Mouse (Mus musculus) cerebellum, postnatal 36 days (tissue): ENCODE measurements around the gene Zfp184.

Source experiments
- DNase-seq, 2 experiments: peaks; one replicate each; pipeline ENCODE4 v3.0.0; 2021 to 2022; ENCODE audit warnings: mixed read lengths in 2 of 2

Zfp184 gene

GRCm38 (mm10) chr13:21923417-21923816 lies 21.5 kb upstream of the Zfp184 start:
- no peak for DNase-seq

- no peak for DNase-seq
These were observed 20.1 kb upstream of the Zfp184 start for GRCm38 (mm10) chr13:21924734-21925335.

GRCm38 (mm10) chr13:21930981-21931380 lies 13.9 kb upstream of the Zfp184 start:
- no peak for DNase-seq

- no peak for DNase-seq
These were observed 13.2 kb upstream of the Zfp184 start for GRCm38 (mm10) chr13:21931740-21932139.

DNA sequence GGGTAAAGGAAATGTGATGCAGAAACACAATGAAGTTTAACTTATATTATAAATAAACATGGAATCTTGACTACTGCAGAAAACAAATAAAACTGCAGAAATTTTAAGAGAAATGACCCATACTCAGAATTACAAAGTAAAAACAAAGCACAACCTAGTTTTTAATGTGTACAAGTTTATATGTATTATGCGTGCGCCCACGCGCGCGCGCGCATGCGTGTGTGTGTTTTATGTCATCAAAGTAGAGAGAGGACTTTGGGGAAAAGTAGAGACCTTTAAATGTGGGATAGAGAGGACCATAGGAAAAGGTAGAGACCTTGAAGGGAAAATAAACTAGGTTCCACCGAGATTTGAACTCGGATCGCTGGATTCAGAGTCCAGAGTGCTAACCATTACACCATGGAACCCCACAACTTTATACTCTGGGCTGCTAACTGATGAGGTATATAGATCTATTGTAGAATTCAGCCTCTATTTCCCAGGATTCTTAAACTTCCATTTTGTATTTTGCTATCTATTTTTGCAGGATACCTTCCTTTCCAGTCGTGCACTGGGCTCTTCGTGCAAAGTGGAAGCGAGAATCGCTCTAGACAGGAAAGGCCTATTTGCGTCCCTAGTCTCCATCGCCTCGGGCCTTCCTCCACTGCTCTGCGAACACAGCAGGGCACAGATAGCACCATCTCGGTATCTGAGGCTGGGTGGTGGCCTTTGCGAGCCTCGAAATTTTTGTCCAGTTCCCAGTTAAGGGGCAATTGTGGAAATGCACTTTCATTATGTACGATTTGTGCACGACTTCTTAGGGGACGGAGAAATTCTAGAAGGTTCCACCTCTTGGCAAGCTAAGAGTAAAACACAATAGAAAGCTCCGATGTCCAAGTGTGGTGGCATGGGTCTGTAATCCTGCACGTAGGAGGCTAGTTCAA lies 11.0 kb upstream of the Zfp184 start:
- no peak for DNase-seq

DNA sequence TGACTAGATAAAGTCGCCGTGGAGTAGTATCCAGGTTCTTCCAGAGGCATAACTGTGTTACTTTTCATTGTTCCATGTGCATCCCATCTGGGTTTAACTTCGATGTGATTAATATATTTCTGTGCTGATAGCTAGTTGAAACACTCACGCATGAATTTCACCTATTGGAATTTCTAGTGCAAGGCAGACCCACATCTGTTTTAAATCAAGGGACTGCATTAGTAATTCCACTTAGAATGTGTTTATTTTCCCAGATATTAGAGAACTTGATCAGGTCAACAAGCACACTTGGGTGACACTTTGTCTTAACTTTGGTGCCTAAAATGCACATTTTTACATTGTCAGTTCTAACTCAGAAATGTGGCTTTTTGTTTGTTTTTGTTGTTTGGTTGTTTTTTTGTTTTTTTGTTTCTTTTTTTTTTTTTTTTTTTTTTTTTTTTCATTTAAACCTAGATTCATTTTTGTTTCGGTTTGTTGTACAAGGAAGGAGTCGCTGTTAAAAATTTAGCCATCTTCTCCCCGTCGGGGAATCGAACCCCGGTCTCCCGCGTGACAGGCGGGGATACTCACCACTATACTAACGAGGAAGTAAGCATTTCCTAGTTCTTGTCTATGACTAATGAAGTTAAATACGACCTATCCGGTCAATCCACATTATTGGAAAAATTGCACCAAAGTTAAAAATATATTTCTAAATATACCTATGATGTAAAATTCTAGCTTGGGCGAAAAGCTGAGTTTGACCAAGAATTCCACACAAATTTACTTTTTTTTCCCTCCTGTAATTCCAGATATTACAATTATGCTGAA lies 9.7 kb upstream of the Zfp184 start:
- peak; percentile 54 to 59 for DNase-seq

- DNase-seq = no peak
These were observed 9.1 kb upstream of the Zfp184 start for GRCm38 (mm10) chr13:21935833-21936232.

- DNase-seq = peak; percentile 14 to 25
These were observed 7.9 kb upstream of the Zfp184 start for GRCm38 (mm10) chr13:21936968-21937367.

DNA sequence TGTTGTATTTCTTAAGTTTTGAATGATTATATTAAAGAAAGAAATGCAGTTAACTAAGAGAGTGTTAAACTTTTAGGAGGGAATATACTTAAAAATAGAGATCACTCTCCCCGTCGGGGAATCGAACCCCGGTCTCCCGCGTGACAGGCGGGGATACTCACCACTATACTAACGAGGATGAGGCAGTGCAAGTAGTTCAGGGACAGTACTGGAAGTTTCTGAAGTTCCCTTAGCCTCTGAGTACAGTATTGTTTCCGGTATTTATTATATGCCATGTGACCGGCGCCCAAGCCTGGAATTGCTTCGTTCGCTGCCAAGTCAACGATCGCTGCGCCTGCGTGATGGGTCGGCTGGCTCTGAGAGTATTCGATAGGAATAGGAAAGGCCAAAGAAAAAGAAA lies 4.7 kb upstream of the Zfp184 start:
- peak; percentile 78 to 87 for DNase-seq

DNA sequence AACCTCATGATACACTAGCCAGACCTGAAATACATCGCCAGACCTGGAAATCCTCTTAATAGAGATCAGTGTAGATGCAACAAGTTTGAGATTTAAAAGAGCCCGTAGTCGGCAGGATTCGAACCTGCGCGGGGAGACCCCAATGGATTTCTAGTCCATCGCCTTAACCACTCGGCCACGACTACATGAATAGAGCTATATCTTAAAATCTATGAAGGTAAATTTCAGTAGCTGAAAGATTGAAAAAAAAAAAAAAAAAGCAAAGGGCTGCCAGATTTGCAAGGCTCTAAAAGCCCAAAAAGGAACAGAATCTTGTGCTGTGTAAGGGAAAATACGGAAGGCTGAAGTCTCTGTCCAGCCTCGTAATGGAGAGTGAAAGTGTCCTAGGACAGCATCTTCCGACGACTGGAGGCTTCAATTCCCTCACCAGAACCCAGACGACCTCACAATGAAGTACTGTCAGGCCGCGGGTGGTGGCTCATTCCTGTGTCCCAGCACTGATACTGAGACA lies 4.0 kb upstream of the Zfp184 start:
- peak; percentile 82 to 92 for DNase-seq

GRCm38 (mm10) chr13:21943644-21944043 lies 1.2 kb upstream of the Zfp184 start:
- no peak for DNase-seq

- DNase-seq = no peak
These were observed 335 bp upstream of the Zfp184 start for GRCm38 (mm10) chr13:21944592-21944925.

DNA sequence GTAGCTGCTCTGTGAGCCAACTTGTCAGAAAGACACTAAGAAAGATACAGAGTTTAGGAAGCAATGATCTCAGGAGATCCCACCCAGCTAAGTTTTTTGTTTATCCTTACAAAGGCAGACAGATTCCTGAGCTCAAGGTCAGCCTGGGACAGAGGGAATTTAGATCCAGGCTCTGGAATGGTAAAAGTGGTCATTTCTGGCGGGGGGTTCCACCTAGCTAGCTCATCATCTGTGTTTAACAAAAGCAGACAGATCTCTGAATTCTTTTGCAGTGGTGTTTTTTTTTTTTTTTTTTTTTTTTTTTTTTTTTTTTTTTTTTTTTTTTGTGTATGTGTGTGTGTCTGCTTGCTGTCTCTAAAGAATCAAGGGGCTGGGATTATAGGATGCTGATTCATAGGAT lies 24.4 kb downstream of the Zfp184 start:
- DNase-seq = no peak

DNA sequence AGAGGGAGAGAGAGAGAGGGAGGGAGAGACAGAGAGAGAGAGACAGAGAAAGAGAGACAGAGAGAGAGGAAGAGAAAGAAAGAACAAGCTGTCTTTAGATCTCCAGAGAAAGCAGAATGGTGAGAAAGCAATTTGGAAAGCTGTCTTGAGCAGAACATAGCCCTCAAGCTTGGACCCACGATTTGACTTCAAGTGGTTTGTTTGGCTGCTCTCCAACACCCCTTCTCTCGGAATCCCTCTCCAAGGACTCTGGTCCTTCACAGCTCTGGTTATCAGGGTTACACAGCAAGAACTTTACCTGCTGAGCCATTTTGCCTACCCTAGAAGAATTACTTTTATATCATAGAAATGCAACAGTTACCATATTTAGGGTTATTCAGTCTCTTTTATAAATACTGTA lies 24.9 kb downstream of the Zfp184 start:
- no peak for DNase-seq

- peak in 1 of 2 experiments; percentile 33 for DNase-seq
These were observed 26.7 kb downstream of the Zfp184 start for GRCm38 (mm10) chr13:21971641-21972040.

- DNase-seq = peak; percentile 92 to 95
These were observed 29.4 kb downstream of the Zfp184 start for GRCm38 (mm10) chr13:21974221-21974725.

DNA sequence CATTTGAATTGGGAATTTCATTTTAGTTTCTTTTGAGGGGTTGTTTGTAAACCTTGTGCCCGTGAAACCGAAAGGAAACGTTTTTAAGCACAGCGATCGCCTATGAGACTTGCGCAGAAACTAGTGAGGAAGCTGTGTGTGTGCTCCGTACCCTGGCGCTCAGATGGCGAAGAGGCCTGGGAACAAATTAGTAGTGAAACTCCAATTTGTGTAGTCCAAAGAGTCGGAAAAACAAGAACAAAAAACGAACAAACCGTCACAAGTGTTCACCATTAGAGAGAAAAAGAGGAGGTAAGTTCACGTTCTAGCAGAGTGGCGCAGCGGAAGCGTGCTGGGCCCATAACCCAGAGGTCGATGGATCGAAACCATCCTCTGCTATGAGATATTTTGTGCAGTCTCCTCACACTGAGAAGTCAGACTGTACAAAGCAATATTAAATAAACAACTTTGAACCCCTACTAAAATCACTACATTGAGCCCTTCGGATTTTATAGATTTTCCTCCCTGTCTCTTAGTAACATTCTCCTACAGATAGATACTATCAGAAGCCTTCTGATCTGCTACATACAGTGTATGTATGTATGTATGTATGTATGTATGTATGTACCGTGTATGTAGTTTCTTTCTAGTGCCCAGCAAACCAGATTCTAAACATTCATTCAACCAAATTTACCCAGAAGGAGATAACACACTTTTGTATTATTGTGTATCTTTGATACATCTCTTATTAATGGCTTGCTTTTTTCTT lies 30.0 kb downstream of the Zfp184 start:
- peak; percentile 68 to 85 for DNase-seq

DNA sequence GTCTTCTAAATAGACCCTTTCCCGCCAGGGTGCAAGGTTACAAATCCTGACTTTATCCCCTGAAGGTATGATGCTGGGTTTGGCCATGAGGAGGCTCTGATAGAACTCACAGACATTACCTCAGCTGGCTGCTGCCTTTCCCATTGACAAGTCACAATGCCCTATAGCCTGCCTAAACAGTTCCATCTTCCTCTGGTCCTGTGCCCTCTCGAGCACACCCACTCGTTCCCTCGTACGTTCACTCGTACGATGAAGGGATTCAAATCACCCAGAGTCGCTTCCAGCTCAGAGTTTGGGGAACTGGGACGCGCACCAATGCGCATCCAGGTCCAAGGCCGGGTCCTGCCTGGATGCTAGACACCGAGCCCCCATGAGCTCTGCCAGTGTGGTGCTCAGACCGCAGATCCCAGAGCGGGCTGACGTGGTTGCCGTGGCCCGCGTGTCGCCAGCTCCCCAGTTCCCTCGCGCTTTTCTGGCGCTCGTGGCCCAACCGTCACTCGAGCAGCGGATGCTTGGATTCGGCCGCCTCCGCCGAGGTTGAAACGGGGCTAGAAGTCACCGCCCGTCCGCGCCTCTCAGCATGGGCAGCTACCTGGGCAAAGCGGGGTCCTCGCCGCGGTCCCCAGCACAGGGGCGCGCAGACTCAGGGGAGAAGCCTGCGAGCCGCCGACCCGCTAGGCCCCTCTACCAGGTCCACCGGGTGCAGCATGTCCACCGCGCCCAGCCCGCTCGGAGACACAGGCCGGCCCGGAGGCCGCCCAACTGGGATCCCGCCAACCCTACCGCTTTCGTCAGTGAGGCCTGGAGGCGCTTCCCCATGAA lies 36.3 kb downstream of the Zfp184 start, which contains the start of gene Pom121l2:
Pom121l2 (plus strand) TSS at position 214 of the 822 bp plus-strand sequence.
- DNase-seq = peak; percentile 49 to 51

DNA sequence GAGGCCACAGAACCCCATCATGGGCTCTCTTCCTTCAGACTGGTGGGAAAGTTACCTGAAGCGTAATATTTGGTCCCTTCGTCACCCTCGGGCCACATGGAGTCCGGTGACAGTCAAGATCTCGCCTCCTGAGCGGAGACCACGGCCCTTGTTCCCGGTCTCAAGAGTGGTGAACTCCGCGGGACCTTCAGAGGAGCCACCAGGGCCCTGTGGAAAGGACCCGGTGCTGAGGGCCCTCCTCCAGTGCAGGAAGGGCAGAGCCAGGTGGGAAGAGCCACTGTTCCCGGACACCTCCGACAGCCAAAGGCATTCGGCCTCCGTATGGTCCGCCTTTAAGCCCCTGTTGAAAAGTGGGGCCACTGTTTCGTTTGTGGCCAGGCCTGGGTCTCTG lies 36.9 kb downstream of the Zfp184 start:
- no peak for DNase-seq

DNA sequence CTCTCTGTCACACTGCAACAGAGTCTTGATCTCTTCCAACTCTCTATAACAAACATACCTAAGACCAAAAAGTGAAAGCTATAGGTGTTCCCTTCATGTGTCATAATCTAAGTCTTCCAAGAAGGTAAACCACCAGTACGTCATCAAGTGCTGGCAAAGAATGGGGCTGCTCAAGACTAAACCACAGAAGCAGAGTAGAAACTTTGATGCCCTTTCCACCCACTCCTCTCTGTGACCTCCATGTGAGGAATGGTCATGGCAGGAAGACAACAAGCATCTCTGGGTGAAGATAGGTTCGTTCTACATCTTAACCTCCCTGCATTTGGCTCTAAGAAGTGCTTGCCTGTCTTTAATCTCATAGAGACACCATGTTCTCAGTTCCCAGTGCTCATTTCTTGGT lies 39.6 kb downstream of the Zfp184 start:
- no peak for DNase-seq

GRCm38 (mm10) chr13:21992550-21992949 lies 47.7 kb downstream of the Zfp184 start:
- no peak for DNase-seq
